17 mouse cellular contexts compared by ENCODE assay signal in genomic region chr17:6794160-6794751, GRCm38 (mm10). TPM values are rescaled to one million over a fixed set of nuclear protein-coding genes. Genes with fewer than 3 reads are reported as not detected.
DNase-seq lines count a peak whose midpoint lies in the region; ATAC-seq and TF ChIP-seq lines count a peak whose summit lies in the region.
"Had no signal": no experiment of that assay in that cellular context is flagged by ENCODE, and none has a peak within 500 bp of the region (broad histone marks: within the 10 kb centered on the region; RNA-seq: fewer than 3 reads in every experiment).

No protein-coding gene starts in this region.

- no peak overlapping the region for H3K4me3 ChIP-seq in embryonic facial prominence, embryonic 11.5 days (ENCODE audit: low read depth, low read length)
- no peak overlapping the region for H3K4me3 ChIP-seq in embryonic facial prominence, embryonic 10.5 days
- no peak overlapping the region for H3K4me3 ChIP-seq in lung, embryonic 14.5 days (ENCODE audit: low read depth, low read length)
- H3K4me3 ChIP-seq: heart, adult 2 months; layer of hippocampus, adult 2 months; limb, embryonic 15.5 days; midbrain, embryonic 10.5 days; neural tube, embryonic 13.5 days had no signal

- no peak for TF ChIP-seq CTCF in lung, embryonic 14.5 days (IDR thresholded peaks at IDR 0.05; ENCODE audit: low read depth)

- WGBS in embryonic facial prominence, embryonic 11.5 days, result 38% methylated on average over 12 of the region's 12 CpGs
- 42% methylated on average over 12 of the region's 12 CpGs for WGBS in embryonic facial prominence, embryonic 10.5 days
- WGBS in lung, embryonic 14.5 days, result 30% methylated on average over 12 of the region's 12 CpGs

- H3K27me3 ChIP-seq in embryonic facial prominence, embryonic 11.5 days (ENCODE audit: control insufficient read depth, insufficient read depth, low read length), result no peaks in the 10 kb centered on the region
- H3K27me3 ChIP-seq in embryonic facial prominence, embryonic 10.5 days (replicated peaks; ENCODE audit: low read depth, poor library complexity, severe bottlenecking), result peaks cover 10% of the 10 kb centered on the region
- H3K27me3 ChIP-seq in lung, embryonic 14.5 days (ENCODE audit: insufficient read depth, low read length), result no peaks in the 10 kb centered on the region
- H3K27me3 ChIP-seq: limb, embryonic 15.5 days; neural tube, embryonic 13.5 days had no signal

- H3K27ac ChIP-seq in embryonic facial prominence, embryonic 11.5 days (replicated peaks; ENCODE audit: low read depth, low read length), result no peak overlapping the region
- H3K27ac ChIP-seq in embryonic facial prominence, embryonic 10.5 days (replicated peaks), result no peak overlapping the region
- no peak overlapping the region for H3K27ac ChIP-seq in lung, embryonic 14.5 days (ENCODE audit: low read depth)
- H3K27ac ChIP-seq: heart, adult 2 months; layer of hippocampus, adult 2 months; limb, embryonic 15.5 days; midbrain, embryonic 10.5 days; neural tube, embryonic 13.5 days had no signal

- no peak overlapping the region for H3K9ac ChIP-seq in embryonic facial prominence, embryonic 11.5 days (replicated peaks; ENCODE audit: low read length)
- no peak overlapping the region for H3K9ac ChIP-seq in lung, embryonic 14.5 days
- H3K9ac ChIP-seq: limb, embryonic 15.5 days; neural tube, embryonic 13.5 days had no signal

- no peaks in the 10 kb centered on the region for H3K9me3 ChIP-seq in embryonic facial prominence, embryonic 11.5 days (replicated peaks; ENCODE audit: control insufficient read depth, low read length)
- no peaks in the 10 kb centered on the region for H3K9me3 ChIP-seq in embryonic facial prominence, embryonic 10.5 days
- no peaks in the 10 kb centered on the region for H3K9me3 ChIP-seq in lung, embryonic 14.5 days (ENCODE audit: low read depth, low read length)
- H3K9me3 ChIP-seq: limb, embryonic 15.5 days; midbrain, embryonic 10.5 days; neural tube, embryonic 13.5 days had no signal

- H3K4me2 ChIP-seq in embryonic facial prominence, embryonic 11.5 days (ENCODE audit: low read depth, low read length), result no peak overlapping the region
- no peak overlapping the region for H3K4me2 ChIP-seq in lung, embryonic 14.5 days
- H3K4me2 ChIP-seq: limb, embryonic 15.5 days; neural tube, embryonic 13.5 days had no signal

- H3K36me3 ChIP-seq in embryonic facial prominence, embryonic 11.5 days (replicated peaks; ENCODE audit: control insufficient read depth, insufficient read depth, low read depth, low read length), result no peaks in the 10 kb centered on the region
- H3K36me3 ChIP-seq in embryonic facial prominence, embryonic 10.5 days (replicated peaks), result no peaks in the 10 kb centered on the region
- H3K36me3 ChIP-seq in lung, embryonic 14.5 days (ENCODE audit: insufficient read depth), result no peaks in the 10 kb centered on the region
- H3K36me3 ChIP-seq: limb, embryonic 15.5 days; midbrain, embryonic 10.5 days; neural tube, embryonic 13.5 days had no signal

- no peak for ATAC-seq in embryonic facial prominence, embryonic 11.5 days (replicated peaks; ENCODE audit: insufficient number of reproducible peaks, low FRiP score, low TSS enrichment, low read depth)
- ATAC-seq in lung, embryonic 14.5 days (ENCODE audit: insufficient read depth), result peak; percentile 21; the same call in 1 of the 2 replicates
- ATAC-seq in common myeloid progenitor, adult 5-6 weeks (replicated peaks; ENCODE audit: low read depth, poor library complexity, severe bottlenecking), result peak; percentile 70

- DNase-seq in embryonic facial prominence, embryonic 11.5 days (ENCODE audit: low spot score), result peak; percentile 34
- DNase-seq in embryonic facial prominence, embryonic 10.5 days (ENCODE audit: low spot score), result no peak
- DNase-seq in lung, embryonic 14.5 days, result no peak
- no peak for DNase-seq in lung, postnatal 25 days (ENCODE audit: low spot score)
- peak; percentile 30 for DNase-seq in naive thymus-derived CD4-positive, alpha-beta T cell, adult 2 months (ENCODE audit: low read depth)
- no peak for DNase-seq in layer of hippocampus, postnatal 36 days
- DNase-seq in spleen, adult 12 weeks (ENCODE audit: low spot score), result no peak
- DNase-seq: cerebellum, adult 8-10 months; heart, adult 2 months; kidney, adult 18-20 months; lung, adult 18-20 months; thymus, adult 2 months had no signal

- no peaks in the 10 kb centered on the region for H3K4me1 ChIP-seq in embryonic facial prominence, embryonic 11.5 days (ENCODE audit: control insufficient read depth, insufficient read depth, low read length)
- peaks cover 16% of the 10 kb centered on the region for H3K4me1 ChIP-seq in embryonic facial prominence, embryonic 10.5 days
- peaks cover 12% of the 10 kb centered on the region; the same call in 1 of the 2 replicates for H3K4me1 ChIP-seq in lung, embryonic 14.5 days (ENCODE audit: insufficient read depth)

RNA-seq across cellular contexts. Expression of gene Ezr, which starts 11.7 kb away (rescaled TPM):
- 45.4 and 46.9 TPM in 2 replicates for polyA plus RNA-seq in embryonic facial prominence, embryonic 11.5 days (2014; fragmentation: Nextera tagmentation; extraction: Ambion mirVana)
- 51.6 and 55.0 TPM in 2 replicates for polyA plus RNA-seq in embryonic facial prominence, embryonic 10.5 days (2016; fragmentation: Nextera tagmentation; extraction: Ambion mirVana)
- polyA plus RNA-seq in lung, embryonic 14.5 days (2014; fragmentation: Nextera tagmentation; extraction: Ambion mirVana), result 97.1 and 97.3 TPM in 2 replicates
- total RNA-seq in common myeloid progenitor, adult 5-6 weeks (2017), result 175 and 186 TPM in 2 replicates
- total RNA-seq in layer of hippocampus, postnatal 36 days (2021), result 10 to 100 TPM; 41.7 to 50.5 TPM

Comparison
In these comparisons a context has a peak if more than half of its experiments do, and no peak if none do; other contexts are left out.
1. DNase-seq: peak in embryonic facial prominence, embryonic 11.5 days (single experiment) and naive thymus-derived CD4-positive, alpha-beta T cell, adult 2 months (single experiment); none in embryonic facial prominence, embryonic 10.5 days (single experiment), lung, embryonic 14.5 days (single experiment), lung, postnatal 25 days (single experiment), layer of hippocampus, postnatal 36 days (0 of 2) and spleen, adult 12 weeks (single experiment).